Mouse (Mus musculus): ENCODE results near the gene Ostn.

- TF ChIP-seq CTCF (IDR thresholded peaks at IDR 0.05; ENCODE audit: control insufficient read depth, insufficient read depth, insufficient read length) (no peak), MAX (IDR thresholded peaks at IDR 0.05) (no peak)
Observed at GRCm38 (mm10) chr16:27387634-27388611, 80.6 kb downstream of the Ostn start.

All from C2C12 (cell line).